Comparison of ENCODE assay signal across 31 mouse cellular contexts in the genomic region with DNA sequence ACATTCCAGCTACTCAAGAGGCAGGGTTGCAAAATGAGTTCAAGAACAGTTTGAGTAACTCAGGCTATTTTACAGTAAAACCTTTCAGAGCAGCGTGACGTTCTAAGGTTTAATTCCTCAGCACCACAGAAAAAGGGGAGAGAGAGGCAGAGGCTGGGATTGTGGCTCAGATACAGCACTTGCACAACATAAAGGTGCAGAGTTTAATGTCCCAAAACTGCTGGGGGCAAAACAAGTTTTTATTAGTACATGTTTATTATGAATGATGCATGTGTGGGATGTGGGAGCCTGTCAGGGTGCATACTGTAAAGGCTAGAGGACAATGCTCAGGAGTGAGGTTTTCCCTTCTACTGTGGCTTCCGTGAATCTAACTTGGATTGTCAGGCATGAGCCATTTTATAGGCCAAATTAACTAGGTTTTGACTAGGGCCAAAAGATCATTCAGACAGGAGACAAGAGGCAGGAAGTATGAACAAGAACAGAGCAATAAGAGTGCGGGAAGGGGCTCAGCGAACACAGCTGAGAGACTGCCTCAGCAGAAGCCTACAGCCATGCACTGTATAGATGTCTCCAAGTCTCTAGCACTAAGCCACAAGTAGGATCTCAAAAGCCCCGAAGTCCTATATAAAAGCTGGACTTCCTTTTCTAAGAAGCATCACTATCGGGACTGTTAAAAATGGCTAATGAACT. TPM values are rescaled to one million over a fixed set of nuclear protein-coding genes. Genes with fewer than 3 reads are reported as not detected.
DNase-seq lines count a peak whose midpoint lies in the region; ATAC-seq and TF ChIP-seq lines count a peak whose summit lies in the region.
"Had no signal": no experiment of that assay in that cellular context is flagged by ENCODE, and none has a peak within 500 bp of the region (broad histone marks: within the 10 kb centered on the region; RNA-seq: fewer than 3 reads in every experiment).

No protein-coding gene starts in this region.

- no peaks in the 10 kb centered on the region for H3K36me3 ChIP-seq in heart, embryonic 16.5 days (ENCODE audit: control insufficient read depth, insufficient read depth)
- no peaks in the 10 kb centered on the region; the same call in 1 of the 2 replicates for H3K36me3 ChIP-seq in small intestine, adult 2 months (ENCODE audit: control insufficient read depth, insufficient read depth, low read length)
- H3K36me3 ChIP-seq: forebrain, embryonic 12.5 days; stomach, embryonic 15.5 days had no signal

- peak overlapping the region; percentile 32; the same call in 1 of the 2 replicates for H3K27ac ChIP-seq in heart, embryonic 16.5 days (ENCODE audit: low read length)
- H3K27ac ChIP-seq in small intestine, adult 2 months (ENCODE audit: insufficient read depth, low read depth, low read length): peak overlapping the region; percentile 39; the same call in 1 of the 2 replicates
- H3K27ac ChIP-seq: embryonic facial prominence, embryonic 12.5 days; forebrain, embryonic 12.5 days; hindbrain, embryonic 14.5 days; limb, embryonic 13.5 days; lung, embryonic 15.5 days; midbrain, embryonic 10.5 days; stomach, embryonic 15.5 days had no signal

- ATAC-seq in heart, embryonic 16.5 days (replicated peaks; ENCODE audit: extremely low read depth, insufficient read depth, low FRiP score): no peak
- ATAC-seq in erythroid progenitor cell, adult 5-6 weeks (replicated peaks; ENCODE audit: low FRiP score, poor library complexity, severe bottlenecking): no peak
- ATAC-seq: forebrain, postnatal 0 days; inflammation-experienced regulatory T-cells, adult 6 months had no signal

- WGBS in heart, embryonic 16.5 days: 92% methylated on average over 7 of the region's 7 CpGs
- WGBS in small intestine, adult 2 months: 83% methylated on average over 7 of the region's 7 CpGs

- DNase-seq in heart, postnatal 10 days: no peak
- DNase-seq in ZHBTc4 (ENCODE audit: low read depth, low spot score): peak; percentile 10
- peak; percentile 65 for DNase-seq in thymus, postnatal 4 days
- no peak for DNase-seq in natural killer cell, adult 2 months (ENCODE audit: low spot score in 2 of 2)
- DNase-seq: adrenal gland, postnatal 25 days; cerebellum, adult 11-12 months; cerebellum, adult 9-11 months; embryo, embryonic 11 days; forebrain, postnatal 0 days; gastrocnemius, postnatal 10 days; heart, adult 11 months; heart, postnatal 36 days; kidney, adult 11 months; kidney, postnatal 14 days; layer of hippocampus, adult 9-11 months; retina, postnatal 1 day; right cerebral cortex, postnatal 14 days had no signal

- no peak overlapping the region for H3K4me2 ChIP-seq in heart, embryonic 16.5 days (ENCODE audit: low read depth, low read length)
- H3K4me2 ChIP-seq: embryonic facial prominence, embryonic 12.5 days; forebrain, embryonic 12.5 days; heart, embryonic 11.5 days; hindbrain, embryonic 14.5 days; limb, embryonic 13.5 days; liver, embryonic 11.5 days; lung, embryonic 15.5 days; stomach, embryonic 15.5 days had no signal

- H3K27me3 ChIP-seq in heart, embryonic 16.5 days (ENCODE audit: control insufficient read depth, insufficient read depth, low read length): no peaks in the 10 kb centered on the region
- H3K27me3 ChIP-seq in small intestine, adult 2 months (ENCODE audit: control insufficient read depth, insufficient read depth, low read length): no peaks in the 10 kb centered on the region
- H3K27me3 ChIP-seq: embryonic facial prominence, embryonic 12.5 days; forebrain, embryonic 12.5 days; limb, embryonic 13.5 days; lung, embryonic 15.5 days; stomach, embryonic 15.5 days had no signal

- peaks cover 6% of the 10 kb centered on the region for H3K4me1 ChIP-seq in heart, embryonic 16.5 days (ENCODE audit: control insufficient read depth, insufficient read depth, low read length)
- H3K4me1 ChIP-seq in small intestine, adult 2 months (ENCODE audit: control insufficient read depth, insufficient read depth, insufficient read length, low read length): peaks cover 12% of the 10 kb centered on the region; the same call in 1 of the 2 replicates
- H3K4me1 ChIP-seq: lung, embryonic 15.5 days had no signal

- intact Hi-C loops in heart, postnatal 10 days (cut with DNase I): no loop called here

- no peak overlapping the region for H3K9ac ChIP-seq in heart, embryonic 16.5 days (ENCODE audit: low read length)
- H3K9ac ChIP-seq: embryonic facial prominence, embryonic 12.5 days; forebrain, embryonic 12.5 days; forebrain, postnatal 0 days; hindbrain, embryonic 14.5 days; limb, embryonic 13.5 days; lung, embryonic 15.5 days; stomach, embryonic 15.5 days had no signal

- H3K9me3 ChIP-seq in heart, embryonic 16.5 days (replicated peaks; ENCODE audit: control insufficient read depth, low read length): no peaks in the 10 kb centered on the region
- H3K9me3 ChIP-seq: embryonic facial prominence, embryonic 12.5 days; forebrain, embryonic 12.5 days; limb, embryonic 13.5 days; lung, embryonic 15.5 days; midbrain, embryonic 10.5 days; stomach, embryonic 15.5 days had no signal

- no peak for TF ChIP-seq POLR2A in small intestine, adult 2 months (IDR thresholded peaks at IDR 0.05; ENCODE audit: low read depth, low read length)

- H3K4me3 ChIP-seq in heart, embryonic 16.5 days (ENCODE audit: low read length): no peak overlapping the region
- no peak overlapping the region for H3K4me3 ChIP-seq in small intestine, adult 2 months (ENCODE audit: low read depth, low read length)
- H3K4me3 ChIP-seq: embryonic facial prominence, embryonic 12.5 days; forebrain, embryonic 12.5 days; limb, embryonic 13.5 days; lung, embryonic 15.5 days; midbrain, embryonic 10.5 days; myocyte; stomach, embryonic 15.5 days had no signal

- TF ChIP-seq CTCF in small intestine, adult 2 months (IDR thresholded peaks at IDR 0.05; ENCODE audit: extremely low read depth, insufficient read length, insufficient replicate concordance, low read depth, low read length): no peak

RNA-seq across cellular contexts. Expression of a gene that starts 3.6 kb away (rescaled TPM):
- 10.3 and 11.5 TPM in 2 replicates for polyA plus RNA-seq in heart, embryonic 16.5 days (2015; fragmentation: Nextera tagmentation; extraction: Ambion mirVana)
- total RNA-seq in heart, postnatal 10 days (2021): 10 to 100 TPM; 24.2 to 26.3 TPM
- polyA plus RNA-seq in small intestine, adult 2 months (2012; rRNA removed): 0.77 and 1.8 TPM in 2 replicates
- total RNA-seq in erythroid progenitor cell, adult 5-6 weeks (2015; ENCODE audit: low replicate concordance): 37.5 and 39.8 TPM in 2 replicates
- total RNA-seq in erythroid progenitor cell, adult 5-6 weeks (2017; ENCODE audit: low replicate concordance): 43.0 and 55.6 TPM in 2 replicates

Comparison
In these comparisons a context has a peak if more than half of its experiments do, and no peak if none do; other contexts are left out.
1. DNase-seq: peak in ZHBTc4 (single experiment) and thymus, postnatal 4 days (single experiment); none in heart, postnatal 10 days (0 of 2) and natural killer cell, adult 2 months (0 of 2).